Mouse (Mus musculus): Measurements from ENCODE around the gene Grin2a.

DNA sequence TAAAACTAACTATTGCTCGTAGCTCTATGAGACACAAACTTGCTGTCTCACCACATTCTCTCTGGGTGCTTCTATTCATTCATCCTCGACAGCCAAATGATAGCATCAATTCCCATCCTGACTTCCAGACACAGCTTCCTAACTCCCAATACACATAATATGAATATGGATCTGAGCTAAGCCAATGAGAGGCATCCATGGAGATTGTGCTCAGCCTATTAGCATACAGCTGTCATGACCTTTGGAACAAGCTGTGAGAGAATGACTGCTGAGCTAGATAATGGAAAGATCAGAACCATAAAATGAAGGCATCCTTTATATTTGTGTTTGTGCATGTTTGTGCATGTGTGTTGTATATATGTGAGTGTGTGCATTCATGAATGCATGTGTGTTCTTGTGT, 323.0 kb downstream of the Grin2a start:
- TF ChIP-seq CTCF (IDR thresholded peaks at IDR 0.05; ENCODE audit: extremely low read depth, insufficient read length, insufficient replicate concordance, low read depth, low read length) = no peak
- TF ChIP-seq POLR2A (IDR thresholded peaks at IDR 0.05; ENCODE audit: low read depth, low read length) = no peak

All from small intestine, adult 2 months (tissue).